In genomic region chr16:51315608-51316007, GRCm38 (mm10) we compare ENCODE assay signal across 9 mouse cellular contexts.
A peak's percentile ranks its signal among the peaks of the same experiment; 100 is the strongest.
DNase-seq lines count a peak whose midpoint lies in the region; ATAC-seq and TF ChIP-seq lines count a peak whose summit lies in the region.
"Had no signal": no experiment of that assay in that cellular context is flagged by ENCODE, and none has a peak within 500 bp of the region (broad histone marks: within the 10 kb centered on the region; RNA-seq: fewer than 3 reads in every experiment).

No protein-coding gene starts in this region.

- H3K9ac ChIP-seq in hindbrain, embryonic 14.5 days = no peak overlapping the region
- H3K9ac ChIP-seq in hindbrain, embryonic 16.5 days (ENCODE audit: low read depth, low read length) = no peak overlapping the region
- H3K9ac ChIP-seq: neural tube, embryonic 13.5 days had no signal

- no peak overlapping the region for H3K4me2 ChIP-seq in hindbrain, embryonic 14.5 days (replicated peaks)
- H3K4me2 ChIP-seq in hindbrain, embryonic 16.5 days (ENCODE audit: low read length) = no peak overlapping the region
- H3K4me2 ChIP-seq: neural tube, embryonic 13.5 days had no signal

- WGBS in hindbrain, embryonic 14.5 days = 19% methylated on average over 6 of the region's 6 CpGs
- 18% methylated on average over 6 of the region's 6 CpGs for WGBS in hindbrain, embryonic 16.5 days
- WGBS in cerebellum, adult 2 months = 17% methylated on average over 6 of the region's 6 CpGs

- H3K4me3 ChIP-seq in hindbrain, embryonic 14.5 days (replicated peaks; ENCODE audit: low read length) = no peak overlapping the region
- H3K4me3 ChIP-seq in hindbrain, embryonic 16.5 days (ENCODE audit: low read length) = no peak overlapping the region
- no peak overlapping the region for H3K4me3 ChIP-seq in cerebellum, adult 2 months (replicated peaks; ENCODE audit: insufficient read depth, low read depth, low read length)
- H3K4me3 ChIP-seq: neural tube, embryonic 13.5 days had no signal

- ATAC-seq in hindbrain, embryonic 14.5 days (ENCODE audit: low FRiP score) = no peak
- ATAC-seq in hindbrain, embryonic 16.5 days = no peak
- ATAC-seq in neutrophil, adult 5-6 weeks (ENCODE audit: extremely low read depth, insufficient number of reproducible peaks, low FRiP score, poor library complexity, severe bottlenecking) = peak; percentile 53; the same call in 1 of the 2 replicates

- no peak overlapping the region for H3K27ac ChIP-seq in hindbrain, embryonic 14.5 days
- no peak overlapping the region for H3K27ac ChIP-seq in hindbrain, embryonic 16.5 days (ENCODE audit: low read depth, low read length)
- no peak overlapping the region for H3K27ac ChIP-seq in cerebellum, adult 2 months (ENCODE audit: insufficient read depth, low read length)
- H3K27ac ChIP-seq: neural tube, embryonic 13.5 days had no signal

- peak; percentile 88 for DNase-seq in hindbrain, embryonic 14.5 days (ENCODE audit: low spot score)
- DNase-seq in thymus, postnatal 14 days = peak; percentile 30
- no peak for DNase-seq in thymus, adult 18-20 months
- DNase-seq in cerebellum, adult 2 months = peak in 1 of 2 experiments; percentile 18
- peak; percentile 62 for DNase-seq in hindlimb bud, embryonic 11.5 days (ENCODE audit: extremely low spot score, low read depth, low spot score)
- no peak for DNase-seq in spleen, adult 18-20 months

- no peaks in the 10 kb centered on the region for H3K36me3 ChIP-seq in hindbrain, embryonic 14.5 days (replicated peaks; ENCODE audit: control insufficient read depth, insufficient read depth)
- no peaks in the 10 kb centered on the region for H3K36me3 ChIP-seq in hindbrain, embryonic 16.5 days (ENCODE audit: control insufficient read depth, insufficient read depth, low read length)
- H3K36me3 ChIP-seq: neural tube, embryonic 13.5 days had no signal

- peak; percentile 23; the same call in 1 of the 2 replicates for TF ChIP-seq CTCF in cerebellum, adult 2 months (IDR thresholded peaks at IDR 0.05; ENCODE audit: borderline replicate concordance, insufficient read depth, low read depth, low read length)

- no peak for TF ChIP-seq POLR2A in cerebellum, adult 2 months (IDR thresholded peaks at IDR 0.05; ENCODE audit: borderline replicate concordance, insufficient read depth, low read length)

- no peaks in the 10 kb centered on the region for H3K9me3 ChIP-seq in hindbrain, embryonic 14.5 days (ENCODE audit: control insufficient read depth, low read length)
- H3K9me3 ChIP-seq in hindbrain, embryonic 16.5 days (ENCODE audit: control insufficient read depth, low read length) = no peaks in the 10 kb centered on the region
- H3K9me3 ChIP-seq: neural tube, embryonic 13.5 days had no signal

- H3K4me1 ChIP-seq in hindbrain, embryonic 14.5 days (replicated peaks; ENCODE audit: control insufficient read depth, insufficient read depth, low read length) = no peaks in the 10 kb centered on the region
- H3K4me1 ChIP-seq in hindbrain, embryonic 16.5 days (ENCODE audit: control insufficient read depth, insufficient read depth, low read depth, low read length) = no peaks in the 10 kb centered on the region
- no peaks in the 10 kb centered on the region for H3K4me1 ChIP-seq in cerebellum, adult 2 months (ENCODE audit: control insufficient read depth, insufficient read depth, low read length)
- H3K4me1 ChIP-seq: neural tube, embryonic 13.5 days had no signal

- no peaks in the 10 kb centered on the region for H3K27me3 ChIP-seq in hindbrain, embryonic 14.5 days (ENCODE audit: control insufficient read depth, insufficient read depth, low read length)
- no peaks in the 10 kb centered on the region for H3K27me3 ChIP-seq in hindbrain, embryonic 16.5 days (replicated peaks; ENCODE audit: control insufficient read depth, insufficient read depth, low read length)
- H3K27me3 ChIP-seq in cerebellum, adult 2 months (ENCODE audit: control insufficient read depth, insufficient read depth, low read length) = no peaks in the 10 kb centered on the region
- H3K27me3 ChIP-seq: neural tube, embryonic 13.5 days had no signal

Comparison
In these comparisons a context has a peak if more than half of its experiments do, and no peak if none do; other contexts are left out.
1. DNase-seq: peak in hindbrain, embryonic 14.5 days (single experiment), thymus, postnatal 14 days (single experiment) and hindlimb bud, embryonic 11.5 days (single experiment); none in thymus, adult 18-20 months (0 of 2) and spleen, adult 18-20 months (0 of 2).